ENCODE assay signal across 8 mouse cellular contexts in genomic region chr7:107594857-107595402, GRCm38 (mm10). TPM values are rescaled to one million over a fixed set of nuclear protein-coding genes. Genes with fewer than 3 reads are reported as not detected.
A peak's percentile ranks its signal among the peaks of the same experiment; 100 is the strongest.
DNase-seq lines count a peak whose midpoint lies in the region; ATAC-seq lines count a peak whose summit lies in the region.

Gene Ppfibp2, plus strand, starts transcription at chr7:107595207.

- peak within 1 kb of the TSS; percentile 67 for H3K9ac ChIP-seq in embryonic facial prominence, embryonic 13.5 days

- H3K4me1 ChIP-seq in embryonic facial prominence, embryonic 13.5 days, result peaks cover 15% of the 10 kb centered on the region

- intact Hi-C loops in left cerebral cortex, postnatal 36 days (cut with DNase I), result no loop called here

- H3K9me3 ChIP-seq in embryonic facial prominence, embryonic 13.5 days, result no peaks in the 10 kb centered on the region

- H3K4me2 ChIP-seq in embryonic facial prominence, embryonic 13.5 days, result peak within 1 kb of the TSS; percentile 94

- peaks cover 20% of the 10 kb centered on the region for H3K36me3 ChIP-seq in embryonic facial prominence, embryonic 13.5 days

- 1% methylated on average over 24 of the region's 24 CpGs for WGBS in embryonic facial prominence, embryonic 13.5 days

- H3K4me3 ChIP-seq in embryonic facial prominence, embryonic 13.5 days, result peak within 1 kb of the TSS; percentile 57

- H3K27ac ChIP-seq in embryonic facial prominence, embryonic 13.5 days, result peak within 1 kb of the TSS; percentile 51

- peak; percentile 80 to 92 for DNase-seq in adrenal gland, postnatal 4 days (ENCODE audit: low spot score in 2 of 2)
- DNase-seq in heart, adult 11 months, result peak; percentile 99
- peak; percentile 98 for DNase-seq in kidney, adult 11 months
- DNase-seq in left cerebral cortex, postnatal 36 days (ENCODE audit: low spot score in 2 of 2), result peak; percentile 74 to 79
- peak; percentile 88 for DNase-seq in mesoderm, embryonic 11.5 days (ENCODE audit: low read depth, low spot score)
- peak; percentile 73 for DNase-seq in right cerebral cortex, postnatal 25 days
- DNase-seq in urinary bladder, postnatal 25 days (ENCODE audit: low spot score), result peak; percentile 96

- ATAC-seq in embryonic facial prominence, embryonic 13.5 days (ENCODE audit: insufficient number of reproducible peaks, insufficient read depth, low FRiP score, low TSS enrichment, low read depth), result peak; percentile 85

- no peaks in the 10 kb centered on the region for H3K27me3 ChIP-seq in embryonic facial prominence, embryonic 13.5 days

RNA-seq across cellular contexts. Expression of gene Ppfibp2, which starts in this region (rescaled TPM):
- total RNA-seq in adrenal gland, postnatal 4 days (2021), result 10 to 100 TPM in 1 of 2 experiments, 1 to 10 TPM in 1; 9.4 to 10.4 TPM
- 11.5 and 13.8 TPM in 2 replicates for polyA plus RNA-seq in embryonic facial prominence, embryonic 13.5 days (2015; fragmentation: Nextera tagmentation; extraction: Ambion mirVana)
- 1 to 10 TPM; 5.2 to 7.0 TPM for total RNA-seq in left cerebral cortex, postnatal 36 days (2021)

Comparison
In these comparisons a context has a peak if more than half of its experiments do, and no peak if none do; other contexts are left out.
1. Peak in every context shown above with its lines: DNase-seq, ATAC-seq, H3K4me3 ChIP-seq and H3K27ac ChIP-seq.